Mouse (Mus musculus) stomach, postnatal 0 days (tissue): ENCODE data around the gene Nploc4.

Source experiments
- CTCF ChIP-seq: IDR thresholded peaks from 2 replicates; pipeline ENCODE4 v1.5.1; 2016; ENCODE audit warnings: antibody characterized with exemption, low read depth, mild to moderate bottlenecking, moderate library complexity
- EP300 ChIP-seq: optimal IDR thresholded peaks from 2 replicates; pipeline ENCODE3; 2016; ENCODE audit warnings: antibody characterized with exemption

DNA sequence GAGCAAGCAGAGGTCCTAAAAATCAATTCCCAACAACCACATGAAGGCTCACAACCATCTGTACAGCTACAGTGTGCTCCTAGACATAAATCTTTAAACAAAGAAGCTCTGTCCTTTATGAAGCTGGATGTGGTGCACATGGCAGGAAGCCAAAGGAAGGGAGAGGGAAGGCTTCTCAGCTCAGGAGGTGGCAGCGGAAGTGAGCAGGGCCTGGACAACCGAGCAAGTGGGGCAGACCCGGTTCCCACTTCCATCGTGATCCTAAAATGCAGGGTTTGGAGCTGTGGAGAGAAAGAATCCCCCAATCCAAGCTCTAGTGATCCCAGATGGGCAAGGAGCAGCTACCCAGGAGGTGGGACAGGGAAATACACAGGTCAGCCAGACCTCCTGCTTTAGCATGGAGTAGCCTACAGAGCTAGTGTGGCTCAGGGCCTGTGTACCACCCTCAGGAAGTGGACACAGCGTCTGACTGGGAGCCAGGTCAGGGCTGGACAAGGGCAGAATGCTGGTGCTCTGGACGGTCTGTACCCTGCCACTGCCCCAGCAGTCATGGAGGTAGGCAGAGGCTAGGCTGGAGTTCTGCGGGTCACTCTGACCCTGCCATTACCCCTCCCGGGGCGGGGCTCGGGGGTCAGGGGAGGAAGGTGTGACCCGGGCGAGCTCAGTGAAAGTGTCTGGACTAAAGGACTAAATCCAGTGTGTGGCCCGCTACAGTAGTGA, 84.8 kb downstream of the Nploc4 start:
- TF ChIP-seq CTCF = no peak
- TF ChIP-seq EP300 = no peak
